Mouse (Mus musculus): Measurements from ENCODE around the gene Jmjd6. TPM values are rescaled to one million over a fixed set of nuclear protein-coding genes. Genes with fewer than 3 reads are reported as not detected.

Gene Jmjd6
- polyA plus RNA-seq, 1 experiment, result 18.3 TPM

DNA sequence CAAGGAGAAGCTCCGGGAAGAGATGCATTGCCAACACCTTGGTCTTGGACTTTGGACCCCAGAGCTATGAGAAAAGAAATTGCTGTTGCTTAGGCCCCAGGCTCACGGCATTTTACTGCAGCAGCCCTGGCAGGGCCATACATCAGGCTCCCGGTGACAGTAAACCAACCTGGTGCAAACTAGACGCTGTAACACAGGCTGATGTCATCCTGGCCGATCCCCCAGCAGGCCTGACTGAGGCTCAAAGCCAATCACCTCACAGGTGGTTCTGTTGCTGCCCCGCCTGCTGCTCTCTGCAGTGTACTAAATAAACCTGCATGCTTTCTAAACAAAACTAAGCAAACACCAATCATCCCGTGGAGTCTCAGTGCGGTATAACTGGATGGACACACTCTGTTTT lies 24.5 kb downstream of the Jmjd6 start:
- Histone ChIP-seq H3K4me3 (ENCODE audit: insufficient read depth, low read length) (no peak overlapping the region), H3K27ac (ENCODE audit: insufficient read depth, low read depth, low read length) (no peak overlapping the region), H3K4me1 (ENCODE audit: control insufficient read depth, insufficient read depth, low read length) (peaks cover 21% of the 10 kb centered on the region)
- no peak for TF ChIP-seq CTCF (IDR thresholded peaks at IDR 0.05; ENCODE audit: low read depth, low read length)

DNA sequence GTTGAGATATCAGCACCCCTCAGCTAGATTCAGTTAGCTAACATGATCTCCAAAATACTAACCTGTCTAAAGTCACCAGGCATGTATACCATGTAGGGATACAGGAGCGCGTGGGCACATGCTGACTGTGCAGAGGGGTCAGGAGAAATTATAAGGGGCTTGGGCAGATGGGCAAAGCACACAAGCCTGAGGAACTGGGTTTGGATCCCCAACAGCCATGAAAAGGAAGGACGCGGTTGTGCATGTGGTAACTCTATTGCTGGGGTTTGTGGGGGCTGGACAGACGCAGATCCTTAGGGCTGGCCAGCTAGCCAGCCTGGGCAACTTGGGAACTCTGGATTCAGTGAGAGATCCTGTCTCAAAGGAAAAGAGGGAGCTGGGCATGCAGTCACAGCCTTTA lies 25.7 kb downstream of the Jmjd6 start:
- Histone ChIP-seq H3K4me1 (ENCODE audit: control insufficient read depth, insufficient read depth, low read length) (peaks cover 21% of the 10 kb centered on the region), H3K27ac (ENCODE audit: insufficient read depth, low read depth, low read length) (no peak overlapping the region), H3K4me3 (ENCODE audit: insufficient read depth, low read length) (no peak overlapping the region)
- TF ChIP-seq CTCF (IDR thresholded peaks at IDR 0.05; ENCODE audit: low read depth, low read length) (no peak), POLR2A (IDR thresholded peaks at IDR 0.05; ENCODE audit: borderline replicate concordance, low read depth, low read length) (no peak)

DNA sequence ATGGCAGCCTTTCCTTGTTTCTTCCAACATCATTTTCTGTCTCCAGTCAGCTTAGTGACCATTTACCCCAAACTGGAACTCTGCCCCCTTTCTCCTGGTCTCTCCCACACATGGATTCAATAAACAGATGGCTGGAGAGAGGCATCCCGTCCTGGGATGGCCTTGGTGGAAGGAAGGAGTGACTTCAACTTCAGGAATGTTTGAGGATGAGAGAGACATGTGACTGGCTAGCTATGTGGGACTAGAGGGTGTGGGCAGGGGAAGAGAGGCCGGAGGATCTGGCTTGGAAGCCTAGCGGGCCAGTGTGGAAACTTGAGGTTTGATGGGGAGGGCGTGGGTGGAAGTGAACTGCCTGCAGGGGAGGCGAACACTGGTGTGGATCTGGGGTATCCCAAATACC lies 26.5 kb downstream of the Jmjd6 start:
- TF ChIP-seq POLR2A (IDR thresholded peaks at IDR 0.05; ENCODE audit: borderline replicate concordance, low read depth, low read length) (no peak), CTCF (IDR thresholded peaks at IDR 0.05; ENCODE audit: low read depth, low read length) (no peak)
- Histone ChIP-seq H3K4me1 (ENCODE audit: control insufficient read depth, insufficient read depth, low read length) (peaks cover 21% of the 10 kb centered on the region), H3K4me3 (ENCODE audit: insufficient read depth, low read length) (no peak overlapping the region), H3K27ac (ENCODE audit: insufficient read depth, low read depth, low read length) (no peak overlapping the region)

DNA sequence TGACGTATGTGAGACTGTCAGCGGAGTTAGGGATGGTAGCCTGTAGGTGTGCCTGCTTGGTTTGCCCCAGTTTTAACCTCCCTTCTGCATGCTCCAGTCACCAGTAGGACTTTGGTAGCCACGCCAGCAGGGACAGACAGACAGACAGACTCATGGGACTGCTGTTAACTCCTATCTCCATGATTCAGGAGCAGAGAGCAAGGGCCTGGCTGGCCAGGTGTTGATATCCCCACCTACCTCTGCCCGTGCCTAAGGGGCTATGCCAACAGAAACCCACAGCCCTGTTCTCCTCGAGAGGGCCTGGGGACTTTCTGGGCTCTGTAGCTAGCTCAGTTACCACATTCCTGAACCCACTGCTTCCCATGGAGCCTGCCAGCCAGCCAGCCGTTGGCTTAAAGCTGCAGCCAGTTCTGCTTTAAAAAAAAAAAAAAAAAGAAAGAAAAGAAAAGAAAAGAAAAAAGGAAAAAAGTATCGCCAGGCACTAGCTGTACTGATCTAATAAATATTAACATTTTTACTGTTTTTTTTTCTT lies 28.3 kb downstream of the Jmjd6 start:
- no peak overlapping the region for H3K4me3 ChIP-seq (ENCODE audit: insufficient read depth, low read length)
- TF ChIP-seq POLR2A (IDR thresholded peaks at IDR 0.05; ENCODE audit: borderline replicate concordance, low read depth, low read length) (no peak), CTCF (IDR thresholded peaks at IDR 0.05; ENCODE audit: low read depth, low read length) (no peak)
- H3K4me1 ChIP-seq (ENCODE audit: control insufficient read depth, insufficient read depth, low read length), result peaks cover 13% of the 10 kb centered on the region
- H3K27ac ChIP-seq (ENCODE audit: insufficient read depth, low read depth, low read length), result no peak overlapping the region

DNA sequence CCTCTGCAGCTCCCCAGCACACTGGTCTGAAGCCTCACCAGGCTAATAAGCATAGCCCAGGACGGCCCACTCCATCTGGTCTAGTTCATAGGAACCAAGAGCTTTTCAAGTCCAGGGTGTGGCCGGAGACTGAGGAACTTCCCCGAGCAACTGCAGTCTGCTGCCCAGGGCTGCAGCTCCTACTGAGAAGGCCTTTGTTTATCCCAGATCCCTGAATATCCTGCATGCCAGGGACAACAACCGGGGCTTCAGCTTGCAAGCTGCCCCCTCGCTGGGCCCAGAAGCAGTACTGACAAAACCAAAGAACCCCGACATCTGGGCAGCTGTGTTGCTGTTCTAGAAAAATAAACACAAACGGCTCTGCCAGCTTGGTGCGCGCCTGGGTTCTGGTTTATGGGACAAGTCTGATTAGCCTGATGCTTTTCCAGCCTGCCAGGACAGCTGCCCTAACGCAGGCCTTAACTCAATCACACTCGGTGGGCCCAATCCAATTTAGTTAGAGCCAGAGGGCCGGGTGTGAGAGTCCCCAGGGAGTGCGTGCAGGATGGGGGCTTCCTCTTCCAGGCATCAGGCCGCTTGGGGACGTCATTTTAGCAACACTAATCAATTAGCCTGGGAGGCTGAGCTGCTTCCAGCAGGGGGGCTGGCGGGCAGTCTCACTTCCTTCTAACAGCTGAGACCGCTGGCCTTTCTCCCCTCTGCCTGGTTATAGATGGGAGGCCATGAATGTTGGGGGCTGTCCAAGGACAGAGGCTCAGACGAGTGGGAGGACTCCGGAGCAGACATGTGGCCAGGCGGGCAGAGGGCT lies 29.0 kb downstream of the Jmjd6 start:
- Histone ChIP-seq H3K4me1 (ENCODE audit: control insufficient read depth, insufficient read depth, low read length) (peaks cover 13% of the 10 kb centered on the region), H3K4me3 (ENCODE audit: insufficient read depth, low read length) (no peak overlapping the region), H3K27ac (ENCODE audit: insufficient read depth, low read depth, low read length) (no peak overlapping the region)
- TF ChIP-seq POLR2A (IDR thresholded peaks at IDR 0.05; ENCODE audit: borderline replicate concordance, low read depth, low read length) (no peak), CTCF (IDR thresholded peaks at IDR 0.05; ENCODE audit: low read depth, low read length) (no peak)

DNA sequence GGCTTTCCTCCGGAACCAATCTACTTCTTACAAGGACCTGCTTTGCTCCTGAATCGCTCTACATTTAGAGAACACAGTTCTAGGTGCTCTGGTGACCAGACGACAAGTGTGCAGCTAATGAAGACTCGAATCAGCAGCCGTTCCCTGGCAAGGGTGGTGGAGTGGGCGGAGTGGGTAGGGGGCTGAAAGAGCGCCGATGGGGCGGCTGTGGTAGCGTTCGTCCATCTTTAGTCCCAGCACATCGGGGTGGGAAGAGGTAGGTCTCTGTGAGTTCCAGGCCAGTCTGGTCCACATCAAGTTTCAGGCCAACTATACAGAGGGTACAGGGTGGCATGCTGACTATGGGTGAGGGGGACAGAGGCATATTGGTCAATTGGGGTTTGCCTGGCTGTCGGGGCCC lies 29.6 kb downstream of the Jmjd6 start:
- Histone ChIP-seq H3K27ac (ENCODE audit: insufficient read depth, low read depth, low read length) (no peak overlapping the region), H3K4me1 (ENCODE audit: control insufficient read depth, insufficient read depth, low read length) (peaks cover 13% of the 10 kb centered on the region), H3K4me3 (ENCODE audit: insufficient read depth, low read length) (no peak overlapping the region)
- TF ChIP-seq POLR2A (IDR thresholded peaks at IDR 0.05; ENCODE audit: borderline replicate concordance, low read depth, low read length) (no peak), CTCF (IDR thresholded peaks at IDR 0.05; ENCODE audit: low read depth, low read length) (no peak)

DNA sequence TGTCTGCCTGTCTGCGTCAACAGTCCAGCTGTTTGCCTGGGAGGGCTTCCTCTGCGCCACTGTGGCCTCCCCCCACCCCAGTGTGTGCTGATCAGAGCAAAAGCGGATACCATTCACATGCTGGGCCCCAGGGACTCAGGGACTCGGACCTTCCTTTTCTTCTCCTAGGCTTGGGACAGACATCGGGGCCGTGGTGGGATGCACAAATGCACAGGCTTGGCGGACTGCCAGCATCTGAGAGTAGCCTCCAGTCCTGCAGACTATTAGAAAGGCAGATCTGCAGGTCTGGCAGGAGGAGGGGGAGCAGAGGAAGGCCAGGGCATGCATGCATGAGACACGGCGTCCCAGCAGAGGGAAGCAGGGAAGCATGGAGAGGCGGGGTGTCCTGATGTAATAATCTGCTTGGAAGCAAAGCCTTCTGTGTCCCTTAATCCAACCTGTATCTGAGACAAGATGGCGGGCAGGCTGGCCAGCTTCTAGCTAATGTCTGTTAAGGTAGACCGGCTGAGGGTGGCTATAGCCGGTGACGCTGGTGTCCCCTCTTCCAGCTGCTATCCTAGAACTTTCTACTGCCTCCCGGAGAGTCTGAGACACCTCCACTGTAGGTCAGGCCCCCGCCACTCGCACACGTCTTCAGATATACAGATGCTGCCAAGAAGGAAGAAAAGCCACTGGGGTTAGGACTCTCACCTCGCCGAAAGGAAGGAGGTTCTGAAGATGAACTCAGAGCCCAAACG lies 30.3 kb downstream of the Jmjd6 start:
- H3K4me1 ChIP-seq (ENCODE audit: control insufficient read depth, insufficient read depth, low read length), result peaks cover 13% of the 10 kb centered on the region
- no peak overlapping the region for H3K27ac ChIP-seq (ENCODE audit: insufficient read depth, low read depth, low read length)
- TF ChIP-seq POLR2A (IDR thresholded peaks at IDR 0.05; ENCODE audit: borderline replicate concordance, low read depth, low read length), result no peak
- no peak for TF ChIP-seq CTCF (IDR thresholded peaks at IDR 0.05; ENCODE audit: low read depth, low read length)
- no peak overlapping the region for H3K4me3 ChIP-seq (ENCODE audit: insufficient read depth, low read length)

DNA sequence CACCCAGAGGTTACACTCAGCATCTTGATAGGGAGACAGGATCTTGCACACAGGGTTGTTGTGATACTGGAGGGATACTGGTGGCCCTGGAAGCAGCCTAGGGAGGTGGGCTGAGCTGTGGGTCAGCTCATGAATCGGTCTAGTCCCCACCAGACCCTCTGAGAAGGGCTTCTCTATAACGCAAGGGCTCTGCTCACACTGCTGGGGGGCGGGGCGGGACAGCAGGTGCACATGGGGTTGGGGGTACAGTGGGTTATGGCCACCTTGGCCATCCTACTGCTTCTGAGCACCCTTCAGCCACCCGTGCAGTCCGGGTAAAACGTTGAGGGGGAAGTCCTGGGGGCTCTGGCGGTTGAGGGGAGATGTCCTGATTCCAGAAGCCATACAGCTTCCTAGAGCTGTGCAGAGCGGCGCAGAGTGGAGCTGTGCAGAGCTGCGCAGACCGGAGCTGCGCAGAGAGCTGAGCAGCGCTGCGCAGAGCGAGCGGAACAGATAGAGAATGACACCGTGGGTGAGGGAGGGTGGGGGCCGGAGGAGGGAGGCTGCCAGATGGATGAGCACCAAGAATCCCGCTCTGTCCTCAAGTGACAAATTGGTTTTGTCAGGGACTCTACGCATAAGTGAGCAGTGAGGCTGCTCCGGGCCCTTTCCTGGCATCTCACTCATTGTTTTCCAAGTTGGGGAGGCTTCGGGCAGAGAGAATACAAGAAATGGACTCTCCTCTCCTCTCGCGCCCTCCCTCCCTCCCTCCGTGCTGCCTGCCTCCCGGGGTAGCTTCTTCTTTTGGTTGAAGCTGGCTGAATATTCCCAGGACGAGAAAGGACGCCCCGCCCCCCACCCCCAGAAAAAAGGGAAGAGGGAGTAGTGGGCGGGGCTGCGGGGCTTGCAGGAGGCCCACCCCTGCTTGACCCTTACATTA lies 32.0 kb downstream of the Jmjd6 start:
- Histone ChIP-seq H3K27ac (ENCODE audit: insufficient read depth, low read depth, low read length) (peak overlapping the region; percentile 67), H3K4me1 (ENCODE audit: control insufficient read depth, insufficient read depth, low read length) (peaks cover 20% of the 10 kb centered on the region), H3K4me3 (ENCODE audit: insufficient read depth, low read length) (peak overlapping the region; percentile 39)
- TF ChIP-seq CTCF (IDR thresholded peaks at IDR 0.05; ENCODE audit: low read depth, low read length) (no peak), POLR2A (IDR thresholded peaks at IDR 0.05; ENCODE audit: borderline replicate concordance, low read depth, low read length) (no peak)

DNA sequence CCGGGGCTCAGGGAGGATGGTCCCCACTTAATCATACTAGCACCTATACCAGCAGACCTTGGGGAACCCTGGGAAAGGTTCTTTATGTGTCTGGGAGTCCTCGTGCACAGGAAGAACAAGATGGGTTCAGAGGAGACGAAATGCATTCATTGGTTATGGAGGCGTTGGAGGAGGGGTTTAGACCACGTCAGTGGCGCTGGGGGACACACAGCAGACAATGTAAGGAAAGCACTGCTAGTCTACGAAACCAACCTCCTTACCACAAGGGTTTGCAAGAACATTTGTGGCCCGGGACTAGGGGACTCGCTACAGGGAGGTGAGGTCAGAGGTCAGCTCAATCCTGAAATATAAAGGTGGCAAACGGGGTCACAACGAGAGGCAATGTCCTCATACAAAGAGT lies 32.7 kb downstream of the Jmjd6 start:
- H3K27ac ChIP-seq (ENCODE audit: insufficient read depth, low read depth, low read length), result no peak overlapping the region
- peaks cover 20% of the 10 kb centered on the region for H3K4me1 ChIP-seq (ENCODE audit: control insufficient read depth, insufficient read depth, low read length)
- TF ChIP-seq CTCF (IDR thresholded peaks at IDR 0.05; ENCODE audit: low read depth, low read length) (no peak), POLR2A (IDR thresholded peaks at IDR 0.05; ENCODE audit: borderline replicate concordance, low read depth, low read length) (no peak)
- peak overlapping the region; percentile 39; the same call in 1 of the 2 replicates for H3K4me3 ChIP-seq (ENCODE audit: insufficient read depth, low read length)
